Mouse (Mus musculus) CD4-positive helper T cell, adult 2 months (primary cell): ENCODE data around the gene Gpat2.
A peak's percentile ranks its signal among the peaks of the same experiment; 100 is the strongest.

ENCODE experiments used
- DNase-seq: peaks from one replicate; pipeline ENCODE4 v3.0.0-alpha.2; 2012; ENCODE audit warnings: low read depth, missing footprints, low spot score

Gpat2 gene

GRCm38 (mm10) chr2:127424977-127425376, at the start of gene Gpat2:
TSS of gene Gpat2 (plus strand) at chr2:127425199.
- DNase-seq: no peak

GRCm38 (mm10) chr2:127375759-127376341, 49.1 kb upstream of the Gpat2 start:
- no peak for DNase-seq

GRCm38 (mm10) chr2:127376423-127377051, 48.5 kb upstream of the Gpat2 start:
- DNase-seq: no peak

GRCm38 (mm10) chr2:127377942-127378610, 46.9 kb upstream of the Gpat2 start:
- no peak for DNase-seq

GRCm38 (mm10) chr2:127378611-127378990, 46.4 kb upstream of the Gpat2 start:
- DNase-seq: no peak

GRCm38 (mm10) chr2:127379250-127379649, 45.7 kb upstream of the Gpat2 start:
- DNase-seq: no peak

GRCm38 (mm10) chr2:127383881-127384280, 41.1 kb upstream of the Gpat2 start:
- no peak for DNase-seq

GRCm38 (mm10) chr2:127387521-127387920, 37.5 kb upstream of the Gpat2 start:
- DNase-seq: no peak

GRCm38 (mm10) chr2:127390352-127390751, 34.6 kb upstream of the Gpat2 start:
- DNase-seq: no peak

GRCm38 (mm10) chr2:127390846-127391245, 34.2 kb upstream of the Gpat2 start:
- no peak for DNase-seq

- DNase-seq: no peak
These were observed 33.7 kb upstream of the Gpat2 start for GRCm38 (mm10) chr2:127391323-127391722.

- DNase-seq: no peak
These were observed 30.3 kb upstream of the Gpat2 start for GRCm38 (mm10) chr2:127394606-127395161.

- DNase-seq: no peak
These were observed 26.3 kb upstream of the Gpat2 start for GRCm38 (mm10) chr2:127398738-127399137.

GRCm38 (mm10) chr2:127411126-127411525, 13.9 kb upstream of the Gpat2 start:
- DNase-seq: no peak

- no peak for DNase-seq
These were observed 9.2 kb upstream of the Gpat2 start for GRCm38 (mm10) chr2:127415806-127416205.

- no peak for DNase-seq
These were observed 8.3 kb upstream of the Gpat2 start for GRCm38 (mm10) chr2:127416706-127417105.

- no peak for DNase-seq
These were observed 6.6 kb upstream of the Gpat2 start for GRCm38 (mm10) chr2:127418266-127418970.

GRCm38 (mm10) chr2:127430238-127430637, 5.2 kb downstream of the Gpat2 start:
- peak; percentile 33 for DNase-seq

- no peak for DNase-seq
These were observed 8.7 kb downstream of the Gpat2 start for GRCm38 (mm10) chr2:127433487-127434295.

- DNase-seq: no peak
These were observed 10.1 kb downstream of the Gpat2 start for GRCm38 (mm10) chr2:127435135-127435534.

GRCm38 (mm10) chr2:127435554-127435953, 10.6 kb downstream of the Gpat2 start:
- no peak for DNase-seq
